Mouse (Mus musculus) liver, embryonic 14 days (tissue): ENCODE data around the gene Gpr31b. TPM values are rescaled to one million over a fixed set of nuclear protein-coding genes. Genes with fewer than 3 reads are reported as not detected.

Experiments used
- polyA plus RNA-seq: library from polyadenylated mRNA; depleted of rRNA; stranded (reverse); fragments of >200 nt; gene quantifications from 2 replicates; pipeline ENCODE4 v1.2.3, GENCODE M21; 2012; rRNA removed

Gpr31b gene
- polyA plus RNA-seq: 0.02 TPM in 1 of 2 replicates, not detected in the other

DNA sequence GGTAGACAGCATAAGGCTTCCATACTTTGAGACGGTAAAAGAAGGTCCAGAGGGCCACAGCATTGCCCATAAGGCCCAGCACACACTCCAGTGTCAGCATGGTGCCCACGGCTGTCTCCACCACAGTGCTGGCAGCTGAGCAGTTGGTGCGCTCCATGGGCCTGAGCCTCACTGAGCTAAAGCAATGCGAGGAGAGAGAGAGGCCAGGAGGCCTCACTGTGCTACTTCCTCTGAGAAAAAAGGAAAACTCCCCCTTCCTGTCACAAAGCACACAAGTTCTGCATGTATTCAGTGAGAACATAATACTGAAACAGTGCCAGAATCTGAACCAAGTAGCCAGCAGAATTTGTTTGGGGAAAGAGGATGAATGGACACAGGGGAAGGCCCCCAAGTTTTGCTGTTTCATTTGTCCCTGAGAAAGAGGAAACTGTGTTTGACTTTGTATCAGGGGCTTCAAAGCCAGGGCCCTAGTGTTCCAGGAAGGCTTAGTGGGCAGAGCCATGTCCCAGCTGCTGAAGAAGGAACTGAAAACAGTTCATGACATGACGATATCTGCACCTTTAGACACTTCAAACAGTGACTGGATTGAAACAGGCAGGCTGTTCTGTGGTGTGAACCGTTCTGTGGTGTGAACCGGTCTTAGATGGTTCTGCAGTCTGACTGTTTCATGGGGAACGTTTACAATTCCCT lies at the start of gene Gpr31b:
Gene Gpr31b, minus strand, starts transcription at position 173 of the 690 bp plus-strand sequence.

DNA sequence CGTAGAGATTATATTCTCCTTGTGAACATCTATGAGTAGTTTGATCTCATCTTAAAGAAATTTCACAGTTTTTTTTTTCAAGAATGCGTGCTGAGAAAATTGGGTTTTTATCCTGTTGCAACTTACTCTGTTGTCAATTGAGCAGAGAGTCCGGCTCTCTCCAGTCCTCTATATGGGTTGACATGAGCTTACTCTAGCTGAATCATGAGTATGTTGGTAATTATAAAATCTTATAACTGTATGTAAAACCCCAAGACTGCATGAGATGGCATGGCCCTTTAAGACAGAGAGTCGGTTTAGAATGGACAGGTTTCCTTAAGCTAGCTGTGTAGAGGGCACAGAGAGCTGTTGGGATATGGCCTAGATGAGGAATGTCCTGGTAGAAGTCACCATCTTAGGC lies 8.7 kb upstream of the Gpr31b start, which contains the start of gene Tcp10b:
Gene Tcp10b, plus strand, starts transcription at position 301 of the 400 bp plus-strand sequence.

DNA sequence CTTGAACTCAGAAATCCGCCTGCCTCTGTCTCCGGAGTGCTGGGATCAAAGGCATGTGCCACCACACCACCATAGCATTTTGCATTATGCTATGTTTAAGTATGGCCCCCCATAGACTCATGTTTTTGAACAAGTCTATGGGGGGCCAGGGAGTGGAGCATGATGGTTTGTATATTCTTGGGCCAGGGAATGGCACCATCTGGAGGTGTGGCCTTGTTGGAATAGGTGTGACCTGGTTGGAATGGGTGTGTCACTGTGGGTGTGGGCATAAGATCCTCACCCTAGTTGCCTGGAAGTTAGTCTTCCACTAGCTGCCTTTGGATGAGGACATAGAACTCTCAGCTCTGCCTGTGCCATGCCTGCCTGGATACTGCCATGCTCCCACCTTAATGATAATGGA lies 45.5 kb downstream of the Gpr31b start, which contains the start of gene Sod2:
Gene Sod2, plus strand, starts transcription at position 301 of the 400 bp plus-strand sequence.

Other genes with a start within 250 kb of the Gpr31b start
- gene Mas1, start 184.2 kb downstream of the Gpr31b start, polyA plus RNA-seq: 0.07 and 0.08 TPM in 2 replicates
- 0.01 TPM in 1 of 2 replicates, not detected in the other for gene Mrgprh, start 176.3 kb downstream of the Gpr31b start, polyA plus RNA-seq
- gene Pnldc1, start 142.1 kb downstream of the Gpr31b start, polyA plus RNA-seq: 0.62 and 0.77 TPM in 2 replicates
- 111 and 135 TPM in 2 replicates for gene Tcp1, start 136.6 kb downstream of the Gpr31b start, polyA plus RNA-seq
- gene Mrpl18, start 136.0 kb downstream of the Gpr31b start, polyA plus RNA-seq: 58.7 and 65.0 TPM in 2 replicates
- 3.5 and 4.3 TPM in 2 replicates for gene Acat3, start 111.7 kb downstream of the Gpr31b start, polyA plus RNA-seq
- 34.7 and 41.4 TPM in 2 replicates for gene Acat2, start 91.5 kb downstream of the Gpr31b start, polyA plus RNA-seq
- gene Wtap, start 58.1 kb downstream of the Gpr31b start, polyA plus RNA-seq: 28.0 and 31.6 TPM in 2 replicates
- gene Sod2, start 45.5 kb downstream of the Gpr31b start, polyA plus RNA-seq: 91.4 and 92.0 TPM in 2 replicates
- 0.03 TPM in 2 replicates for gene Tcp10b, start 8.8 kb upstream of the Gpr31b start, polyA plus RNA-seq
- gene Unc93a, start 79.5 kb upstream of the Gpr31b start, polyA plus RNA-seq: 0.01 TPM in 1 of 2 replicates, not detected in the other
- not detected in 2 replicates for gene Smok2a, start 168.9 kb upstream of the Gpr31b start, polyA plus RNA-seq
- gene Smok2b, start 178.0 kb upstream of the Gpr31b start, polyA plus RNA-seq: not detected in 2 replicates